Mouse (Mus musculus): ENCODE data around the gene Cenpo. TPM values are rescaled to one million over a fixed set of nuclear protein-coding genes. Genes with fewer than 3 reads are reported as not detected.

Cenpo gene
- total RNA-seq, 1 experiment, result 17.6 TPM

DNA sequence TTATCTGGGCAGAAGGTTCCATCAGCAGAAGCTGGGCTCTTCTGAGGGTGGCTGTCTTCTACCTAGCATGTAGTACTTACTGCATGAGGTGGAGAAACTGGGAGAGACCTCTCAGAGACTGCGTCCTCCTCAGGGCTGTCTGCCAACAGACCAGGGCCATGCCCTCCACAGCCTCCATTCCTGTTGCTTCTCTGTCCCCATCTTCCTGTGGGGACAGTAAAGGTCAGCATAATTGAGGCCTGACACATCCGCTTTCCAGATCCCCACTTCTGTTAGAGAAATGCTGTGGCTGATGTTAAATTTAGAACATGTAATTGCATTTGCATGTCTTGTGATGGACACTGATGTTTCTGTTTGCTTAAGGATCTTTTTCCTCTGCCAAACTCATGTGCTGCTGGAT is 83.2 kb downstream of the Cenpo start:
- TF ChIP-seq ZC3H11A (IDR thresholded peaks at IDR 0.05; ENCODE audit: borderline replicate concordance, low read depth, low read length), result no peak
- TF ChIP-seq MAFK (IDR thresholded peaks at IDR 0.05; ENCODE audit: insufficient read depth, low read depth, low read length), result no peak
- no peak for TF ChIP-seq CHD2 (IDR thresholded peaks at IDR 0.05; ENCODE audit: low read depth, low read length)
- no peak for TF ChIP-seq HCFC1 (IDR thresholded peaks at IDR 0.05; ENCODE audit: borderline replicate concordance, insufficient read depth, low read length)
- TF ChIP-seq ZNF384 (IDR thresholded peaks at IDR 0.05; ENCODE audit: low read depth, low read length), result no peak
- Histone ChIP-seq H3K36me3 (ENCODE audit: control insufficient read depth, insufficient read depth, low read length, poor library complexity, severe bottlenecking) (no peaks in the 10 kb centered on the region), H3K9ac (ENCODE audit: insufficient read depth, low read depth, low read length, poor library complexity, severe bottlenecking) (no peak overlapping the region), H3K4me3 (ENCODE audit: insufficient read depth in 1 of 2, low read depth in 1 of 2, low read length in 2 of 2, poor library complexity in 1 of 2, severe bottlenecking in 1 of 2) (no peak overlapping the region), H3K4me1 (ENCODE audit: control insufficient read depth in 2 of 2, insufficient read depth in 2 of 2, low read length in 2 of 2, poor library complexity in 1 of 2) (0 out of 4 replicates have a peak, but pooled peaks cover 0 to 2% of the 10 kb centered on the region in 2 experiments), H3K27ac (ENCODE audit: insufficient read depth, low read depth, low read length, poor library complexity, severe bottlenecking) (no peak overlapping the region), H3K9me3 (ENCODE audit: control insufficient read depth, insufficient read depth, low read depth, low read length) (no peaks in the 10 kb centered on the region)
- DNase-seq (ENCODE audit: low read depth, low spot score), result no peak
- in situ Hi-C loops (cut with MboI; ENCODE audit: low sequenced_read_pairs in 2 of 2, unreplicated experiment in 2 of 2), result no loop called here

Other genes starting within 250 kb of the Cenpo start
- 3.5 and 5.1 TPM in 2 replicates for gene Efr3b, start 195.4 kb downstream of the Cenpo start, total RNA-seq (2012; rRNA removed)
- gene Dnajc27, start 151.7 kb downstream of the Cenpo start, total RNA-seq (2012; rRNA removed), result 10.1 and 12.8 TPM in 2 replicates
- gene Adcy3, start 101.2 kb downstream of the Cenpo start, total RNA-seq (2012; rRNA removed), result 14.1 and 28.2 TPM in 2 replicates
- 4.6 and 5.8 TPM in 2 replicates for gene Ptrhd1, start 267 bp downstream of the Cenpo start, total RNA-seq (2012; rRNA removed)
- gene Ncoa1, start 242.9 kb upstream of the Cenpo start, total RNA-seq (2012; rRNA removed), result 11.8 and 13.3 TPM in 2 replicates

Data from ES-E14 (cell line).